Mouse (Mus musculus) gastrocnemius, adult 18-20 months (tissue): ENCODE data around the gene Cyb5r4. TPM values are rescaled to one million over a fixed set of nuclear protein-coding genes. Genes with fewer than 3 reads are reported as not detected.
"Not testable (repeated sequence)": the region's sequence is repeated elsewhere in the genome, so short reads cannot be mapped to it uniquely, and the experiment has no call there.

Experiments used
- DNase-seq: peaks from one replicate; pipeline ENCODE4 v3.0.0; 2021; ENCODE audit warnings: low spot score
- long read RNA-seq, 2 experiments: library from polyadenylated mRNA; stranded (forward); transcript quantifications; one replicate each; pipeline ENCODE4 v2.0.0; 2021
- total RNA-seq, 2 experiments: library from RNA; stranded (reverse); gene quantifications; 2 replicates each; pipeline ENCODE4 v1.2.3; 2021

Gene Cyb5r4
- total RNA-seq: 10 to 100 TPM; 25.7 to 26.5 TPM
- long read RNA-seq, experiment 1, transcript Cyb5r4-201 (16 exons, 2,644 nt): major isoform, 67 of 115 reads
- long read RNA-seq, experiment 1, partial matches to known transcripts: 5 of 115 reads
- long read RNA-seq, experiment 1, other reads (novel, unspliced or antisense): 43 of 115 reads
- long read RNA-seq, experiment 2, transcript Cyb5r4-201 (16 exons, 2,644 nt): major isoform, 51 of 83 reads
- long read RNA-seq, experiment 2, partial matches to known transcripts: 1 of 83 reads
- long read RNA-seq, experiment 2, other reads (novel, unspliced or antisense): 30 of 83 reads

GRCm38 (mm10) chr9:87021778-87022523 is at the start of gene Cyb5r4:
TSS of gene Cyb5r4 (plus strand) at chr9:87022014.
- DNase-seq: peak; percentile 95

GRCm38 (mm10) chr9:86972471-86972870 is 49.3 kb upstream of the Cyb5r4 start:
- not testable (repeated sequence) for DNase-seq

GRCm38 (mm10) chr9:86973562-86973961 is 48.3 kb upstream of the Cyb5r4 start:
- no peak for DNase-seq

GRCm38 (mm10) chr9:86976896-86977295 is 44.9 kb upstream of the Cyb5r4 start:
- DNase-seq: no peak

GRCm38 (mm10) chr9:86978257-86978907 is 43.4 kb upstream of the Cyb5r4 start:
- no peak for DNase-seq

GRCm38 (mm10) chr9:86980048-86980447 is 41.8 kb upstream of the Cyb5r4 start:
- DNase-seq: no peak

- no peak for DNase-seq
Measured at GRCm38 (mm10) chr9:86980942-86981341, 40.9 kb upstream of the Cyb5r4 start.

- no peak for DNase-seq
Measured at GRCm38 (mm10) chr9:86981551-86981950, 40.3 kb upstream of the Cyb5r4 start.

GRCm38 (mm10) chr9:86984583-86984982 is 37.2 kb upstream of the Cyb5r4 start:
- DNase-seq: no peak

GRCm38 (mm10) chr9:86985105-86985504 is 36.7 kb upstream of the Cyb5r4 start:
- DNase-seq: no peak

GRCm38 (mm10) chr9:86986703-86987296 is 35.0 kb upstream of the Cyb5r4 start:
- no peak for DNase-seq

- DNase-seq: no peak
Measured at GRCm38 (mm10) chr9:86989822-86990221, 32.0 kb upstream of the Cyb5r4 start.

GRCm38 (mm10) chr9:86991758-86992157 is 30.1 kb upstream of the Cyb5r4 start:
- no peak for DNase-seq

GRCm38 (mm10) chr9:86997046-86997691 is 24.6 kb upstream of the Cyb5r4 start:
- DNase-seq: no peak

- no peak for DNase-seq
Measured at GRCm38 (mm10) chr9:86999956-87000582, 21.7 kb upstream of the Cyb5r4 start.

GRCm38 (mm10) chr9:87004701-87005434 is 16.9 kb upstream of the Cyb5r4 start:
- DNase-seq: no peak

GRCm38 (mm10) chr9:87005435-87005779 is 16.4 kb upstream of the Cyb5r4 start:
- no peak for DNase-seq

- DNase-seq: no peak
Measured at GRCm38 (mm10) chr9:87008507-87008906, 13.3 kb upstream of the Cyb5r4 start.

GRCm38 (mm10) chr9:87008919-87009318 is 12.9 kb upstream of the Cyb5r4 start:
- DNase-seq: no peak

GRCm38 (mm10) chr9:87015288-87015937 is 6.4 kb upstream of the Cyb5r4 start, which contains the start of gene Ripply2:
TSS of gene Ripply2 (plus strand) at chr9:87015537.
- no peak for DNase-seq
